Comparison of ENCODE assay signal across 26 mouse cellular contexts in the genomic region with DNA sequence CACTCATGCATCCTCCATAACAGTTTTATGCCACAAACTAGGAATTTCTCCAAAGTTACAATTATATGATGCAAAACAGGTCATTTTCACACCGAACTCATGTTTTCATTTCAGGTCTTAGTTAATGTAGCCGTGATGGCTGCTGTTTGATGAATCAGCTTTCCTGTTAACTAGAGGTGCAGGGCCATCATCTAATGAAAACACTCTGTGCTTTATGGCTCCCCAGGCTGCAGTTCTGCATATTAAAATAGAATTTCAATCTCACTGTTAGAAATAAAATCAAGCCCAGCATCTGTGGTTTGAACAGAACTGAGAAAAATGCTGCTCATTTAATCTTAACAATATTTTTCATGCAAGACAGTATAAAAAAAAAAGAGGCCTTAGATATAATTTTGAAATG.
"Had no signal": no experiment of that assay in that cellular context is flagged by ENCODE, and none has a peak within 500 bp of the region (broad histone marks: within the 10 kb centered on the region; RNA-seq: fewer than 3 reads in every experiment).

No protein-coding gene starts in this region.

- ATAC-seq: forebrain, postnatal 0 days; intestine, embryonic 16.5 days; liver, embryonic 12.5 days had no signal

- H3K4me3 ChIP-seq: heart, adult 2 months; heart, embryonic 13.5 days; heart, embryonic 15.5 days; hindbrain, embryonic 13.5 days; hindbrain, embryonic 15.5 days; kidney, embryonic 15.5 days; limb, embryonic 12.5 days; limb, embryonic 15.5 days; liver, embryonic 12.5 days had no signal

- H3K9ac ChIP-seq: forebrain, postnatal 0 days; heart, embryonic 13.5 days; heart, embryonic 15.5 days; hindbrain, embryonic 13.5 days; hindbrain, embryonic 15.5 days; kidney, embryonic 15.5 days; limb, embryonic 12.5 days; limb, embryonic 15.5 days; liver, embryonic 12.5 days had no signal

- H3K4me2 ChIP-seq: heart, embryonic 11.5 days; heart, embryonic 13.5 days; heart, embryonic 15.5 days; hindbrain, embryonic 13.5 days; hindbrain, embryonic 15.5 days; kidney, embryonic 15.5 days; limb, embryonic 12.5 days; limb, embryonic 15.5 days; liver, embryonic 12.5 days had no signal

- DNase-seq: forebrain, postnatal 0 days; gastrocnemius, postnatal 14 days; gastrocnemius, postnatal 36 days; heart, adult 11 months; heart, adult 2 months; heart, postnatal 14 days; heart, postnatal 36 days; kidney, adult 11 months; kidney, adult 2 months; kidney, adult 9 months; kidney, postnatal 14 days; kidney, postnatal 36 days; layer of hippocampus, adult 9-11 months; layer of hippocampus, postnatal 36 days; left cerebral cortex, postnatal 4 days had no signal

- H3K9me3 ChIP-seq: heart, embryonic 13.5 days; heart, embryonic 15.5 days; hindbrain, embryonic 13.5 days; hindbrain, embryonic 15.5 days; kidney, embryonic 15.5 days; limb, embryonic 12.5 days; limb, embryonic 15.5 days; liver, embryonic 12.5 days had no signal

- H3K27ac ChIP-seq: heart, adult 2 months; heart, embryonic 13.5 days; heart, embryonic 15.5 days; hindbrain, embryonic 13.5 days; hindbrain, embryonic 15.5 days; kidney, embryonic 15.5 days; kidney, postnatal 0 days; limb, embryonic 12.5 days; limb, embryonic 15.5 days; liver, embryonic 12.5 days had no signal

- H3K27me3 ChIP-seq: heart, embryonic 13.5 days; heart, embryonic 15.5 days; hindbrain, embryonic 13.5 days; hindbrain, embryonic 15.5 days; kidney, embryonic 15.5 days; limb, embryonic 12.5 days; limb, embryonic 15.5 days; liver, embryonic 12.5 days had no signal

- H3K4me1 ChIP-seq: heart, embryonic 13.5 days; heart, embryonic 15.5 days; hindbrain, embryonic 15.5 days; kidney, embryonic 15.5 days; limb, embryonic 12.5 days; limb, embryonic 15.5 days; liver, embryonic 12.5 days had no signal

- H3K36me3 ChIP-seq: heart, embryonic 13.5 days; heart, embryonic 15.5 days; hindbrain, embryonic 13.5 days; hindbrain, embryonic 15.5 days; kidney, embryonic 15.5 days; limb, embryonic 12.5 days; limb, embryonic 15.5 days; liver, embryonic 12.5 days had no signal
